Mouse (Mus musculus) lung, embryonic 16.5 days (tissue): ENCODE data around the gene Iqgap3. TPM values are rescaled to one million over a fixed set of nuclear protein-coding genes. Genes with fewer than 3 reads are reported as not detected.
A peak's percentile ranks its signal among the peaks of the same experiment; 100 is the strongest.

Source experiments
- ATAC-seq: fragments of 200-750 bp; cut with Nextera tagmentation; 2 replicates; pipeline ENCODE4 v1.8.0; 2017; ENCODE audit warnings: low read depth, mild to moderate bottlenecking, moderate library complexity
- H3K27ac ChIP-seq: fragments of 300-500 bp; sonication (generic); 2 replicates; pipeline ENCODE4 v1.5.1; 2014; ENCODE audit warnings: mild to moderate bottlenecking, control low read depth, low read length
- H3K27me3 ChIP-seq: fragments of 300-500 bp; sonication (generic); 2 replicates; pipeline ENCODE4 v1.6.1; 2014; ENCODE audit warnings: low read depth, low read length, mixed read lengths; ENCODE audit not compliant: control insufficient read depth, insufficient read depth
- H3K36me3 ChIP-seq: fragments of 300-500 bp; sonication (generic); 2 replicates; pipeline ENCODE4 v1.6.1; 2014; ENCODE audit warnings: low read length; ENCODE audit not compliant: control insufficient read depth, insufficient read depth
- H3K4me1 ChIP-seq: fragments of 300-500 bp; sonication (generic); replicated peaks from 2 replicates; pipeline ENCODE4 v1.6.1; 2014; ENCODE audit warnings: low read length, mixed read lengths; ENCODE audit not compliant: control insufficient read depth, insufficient read depth
- H3K4me2 ChIP-seq: fragments of 300-500 bp; sonication (generic); 2 replicates; pipeline ENCODE4 v1.6.1; 2014; ENCODE audit warnings: low read depth, low read length, control low read depth
- H3K4me3 ChIP-seq: fragments of 300-500 bp; sonication (generic); 2 replicates; pipeline ENCODE4 v1.5.1; 2014; ENCODE audit warnings: mild to moderate bottlenecking, low read length, control low read depth
- H3K9ac ChIP-seq: fragments of 300-500 bp; sonication (generic); 2 replicates; pipeline ENCODE4 v1.6.1; 2014; ENCODE audit warnings: low read length, control low read depth
- H3K9me3 ChIP-seq: fragments of 300-500 bp; sonication (generic); 2 replicates; pipeline ENCODE4 v1.6.1; 2016; ENCODE audit warnings: low read length; ENCODE audit not compliant: control insufficient read depth
- WGBS: fragments of 180-500 bp; shearing (Covaris S2); extraction: QIAGEN DNeasy Blood & Tissue Kit; methylation state at CpG from one replicate; pipeline ENCODE4 v1.1.7; 2014; 5-methylcytosine and 5-hydroxymethylcytosine counted together
- polyA plus RNA-seq: library from polyadenylated mRNA; unstranded; fragments of >200 nt; fragmentation: Nextera tagmentation; extraction: Ambion mirVana; gene quantifications from 2 replicates; pipeline ENCODE4 v1.2.1, GENCODE M21; 2015

Iqgap3 gene
- 23.4 and 26.9 TPM in 2 replicates for polyA plus RNA-seq

DNA sequence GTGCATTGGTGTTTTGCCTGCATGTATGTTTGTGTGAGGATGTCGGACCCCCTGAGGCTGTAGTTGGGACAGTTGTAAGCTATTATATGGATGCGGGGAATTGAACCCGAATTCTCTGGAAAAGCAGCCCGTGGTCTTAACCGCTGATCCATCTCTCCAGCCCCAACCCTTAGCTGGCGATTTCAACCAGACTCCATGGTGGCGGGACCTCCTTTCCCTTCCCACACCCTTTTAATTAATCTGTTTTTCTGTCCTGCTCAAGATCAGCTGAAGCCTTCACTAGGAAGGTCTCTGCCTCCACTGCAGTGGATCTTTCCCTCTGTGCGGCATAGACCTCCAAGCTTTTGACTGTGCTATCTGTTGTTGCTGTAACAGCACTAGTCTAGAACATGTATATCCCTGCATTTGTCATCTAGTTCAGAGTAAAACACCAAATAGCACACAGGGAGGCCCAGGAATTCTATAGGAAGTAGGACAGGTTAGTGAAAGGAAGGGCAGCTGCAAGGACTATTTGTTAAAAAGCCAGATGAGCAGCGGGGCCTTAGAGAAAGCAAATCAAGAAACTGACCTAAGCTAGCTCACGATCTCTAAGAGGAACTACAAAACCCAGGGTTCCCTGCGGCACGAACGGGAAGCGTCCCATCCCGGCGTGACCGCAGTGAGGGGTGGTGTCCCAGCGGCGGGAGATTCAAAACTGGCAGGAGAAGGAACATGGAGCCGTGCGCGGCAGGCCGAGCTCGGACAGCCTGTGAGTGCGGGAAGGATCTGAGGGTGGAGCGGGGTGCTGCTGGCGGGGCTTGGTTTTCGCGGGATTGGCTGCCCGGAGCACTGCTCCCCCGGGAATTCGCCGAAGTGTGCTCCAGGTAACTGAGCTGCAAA lies at the start of gene Iqgap3:
Gene Iqgap3 (plus strand): TSS at position 627 of the 879 bp plus-strand sequence.
- H3K4me2 ChIP-seq: peak within 1 kb of the TSS; percentile 76
- peak within 1 kb of the TSS; percentile 47 for H3K27ac ChIP-seq
- ATAC-seq: peak; percentile 93
- 18% methylated on average over 33 of the region's 33 CpGs for WGBS
- peak within 1 kb of the TSS; percentile 68 for H3K4me3 ChIP-seq
- H3K9me3 ChIP-seq: no peaks in the 10 kb centered on the region
- peaks cover 11% of the 10 kb centered on the region for H3K4me1 ChIP-seq
- H3K36me3 ChIP-seq: peaks cover 6% of the 10 kb centered on the region
- peak within 1 kb of the TSS; percentile 76 for H3K9ac ChIP-seq
- no peaks in the 10 kb centered on the region for H3K27me3 ChIP-seq

GRCm38 (mm10) chr3:88033506-88033905 lies 48.3 kb upstream of the Iqgap3 start:
- no peaks in the 10 kb centered on the region for H3K4me1 ChIP-seq
- peak; percentile 26; the same call in 1 of the 2 replicates for ATAC-seq
- no peaks in the 10 kb centered on the region for H3K36me3 ChIP-seq
- H3K4me2 ChIP-seq: no peak overlapping the region
- H3K27me3 ChIP-seq: peaks cover 2% of the 10 kb centered on the region; the same call in 1 of the 2 replicates
- H3K9me3 ChIP-seq: no peaks in the 10 kb centered on the region
- H3K9ac ChIP-seq: no peak overlapping the region
- 29% methylated on average over 5 of the region's 5 CpGs for WGBS
- H3K27ac ChIP-seq: no peak overlapping the region
- H3K4me3 ChIP-seq: no peak overlapping the region

- ATAC-seq: no peak
- H3K27me3 ChIP-seq: peaks cover 2% of the 10 kb centered on the region; the same call in 1 of the 2 replicates
These were observed 46.0 kb upstream of the Iqgap3 start for GRCm38 (mm10) chr3:88035561-88036293.

DNA sequence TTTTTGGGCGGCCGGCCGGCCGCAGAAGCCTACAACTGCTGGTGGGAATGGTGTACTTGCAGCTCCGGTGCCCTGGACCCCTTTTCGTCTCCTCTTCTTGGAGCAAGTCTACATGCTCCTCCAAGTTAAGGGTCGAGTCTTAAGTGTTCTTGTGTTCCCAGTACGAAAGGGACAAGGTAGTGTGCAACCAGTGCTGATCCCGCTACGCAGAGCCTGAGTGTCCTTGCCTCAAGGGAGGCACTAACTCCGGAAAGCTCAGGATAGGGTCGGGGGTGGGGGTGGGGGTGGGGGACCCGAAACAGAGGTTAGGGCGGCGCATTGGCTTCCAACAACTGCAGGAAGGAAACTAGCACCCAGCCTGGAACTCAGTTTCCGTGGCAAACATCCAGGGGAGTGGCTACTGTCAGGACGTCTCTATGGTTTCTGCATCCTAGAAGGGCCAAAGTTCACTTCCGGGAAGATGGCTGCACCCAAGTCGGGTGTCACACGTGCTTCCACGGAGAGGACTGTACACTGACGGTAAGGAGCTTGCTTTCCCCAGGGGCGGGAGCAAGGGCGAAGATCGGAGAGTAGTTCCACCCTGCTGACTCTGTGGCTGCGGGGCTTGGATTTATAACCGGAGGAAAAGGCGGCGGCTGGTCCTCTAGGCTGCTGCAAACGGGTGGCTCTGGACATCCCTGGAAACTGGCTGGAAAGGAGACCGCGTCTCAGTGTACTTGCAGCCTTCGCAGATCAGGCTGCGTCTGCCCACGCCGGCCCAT lies 38.9 kb upstream of the Iqgap3 start, which contains the start of gene Gpatch4:
Gene Gpatch4 (plus strand): TSS at position 448 of the 761 bp plus-strand sequence.
- H3K36me3 ChIP-seq: no peaks in the 10 kb centered on the region
- peak; percentile 96 for ATAC-seq
- no peaks in the 10 kb centered on the region for H3K9me3 ChIP-seq
- peaks cover 9% of the 10 kb centered on the region; the same call in 1 of the 2 replicates for H3K4me1 ChIP-seq
- H3K4me2 ChIP-seq: peak within 1 kb of the TSS; percentile 82
- peak within 1 kb of the TSS; percentile 65 for H3K27ac ChIP-seq
- peak within 1 kb of the TSS; percentile 75 for H3K9ac ChIP-seq
- H3K27me3 ChIP-seq: no peaks in the 10 kb centered on the region
- H3K4me3 ChIP-seq: peak within 1 kb of the TSS; percentile 95
- 8% methylated on average over 36 of the region's 36 CpGs for WGBS

More at GRCm38 (mm10) chr3:88035561-88036293, 46.0 kb upstream of the Iqgap3 start:
- Histone ChIP-seq H3K4me2 (no peak overlapping the region), H3K9ac (no peak overlapping the region), H3K36me3 (no peaks in the 10 kb centered on the region), H3K27ac (no peak overlapping the region), H3K4me3 (no peak overlapping the region), H3K9me3 (no peaks in the 10 kb centered on the region), H3K4me1 (no peaks in the 10 kb centered on the region)
- WGBS: 37% methylated on average over 1 of the region's 1 CpGs

GRCm38 (mm10) chr3:88049532-88049931 lies 32.2 kb upstream of the Iqgap3 start:
- no peak overlapping the region for H3K4me2 ChIP-seq
- 30% methylated on average over 3 of the region's 3 CpGs for WGBS
- no peak overlapping the region for H3K4me3 ChIP-seq
- no peaks in the 10 kb centered on the region for H3K9me3 ChIP-seq
- ATAC-seq: peak; percentile 87
- peaks cover 13% of the 10 kb centered on the region; the same call in 1 of the 2 replicates for H3K36me3 ChIP-seq
- 0 out of 2 replicates have a peak overlapping the region, but pooled peaks have one; percentile 6 for H3K27ac ChIP-seq
- H3K9ac ChIP-seq: no peak overlapping the region
- no peaks in the 10 kb centered on the region for H3K27me3 ChIP-seq
- H3K4me1 ChIP-seq: peaks cover 5% of the 10 kb centered on the region; the same call in 1 of the 2 replicates

DNA sequence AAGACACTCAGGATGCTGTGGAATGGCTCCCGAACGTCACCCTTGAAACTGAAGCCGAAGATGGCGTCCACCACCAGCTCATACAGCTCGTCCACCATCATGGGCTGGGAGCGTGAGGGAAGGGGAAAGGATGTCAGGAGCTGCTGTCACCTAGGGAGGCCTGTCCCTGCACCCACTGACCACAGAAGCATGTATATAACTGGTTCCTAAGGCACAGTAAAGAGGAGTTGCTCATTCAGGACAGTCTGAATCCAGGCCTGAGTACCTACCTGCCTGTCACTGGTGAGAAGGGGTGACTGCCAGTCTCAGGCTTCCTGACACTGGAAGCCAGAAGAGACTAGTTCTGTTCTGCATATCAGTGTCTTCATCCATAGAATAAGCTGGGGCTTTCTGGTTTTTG lies 24.7 kb upstream of the Iqgap3 start:
- H3K4me2 ChIP-seq: peak overlapping the region; percentile 92
- no peak for ATAC-seq
- 81% methylated on average over 6 of the region's 6 CpGs for WGBS
- H3K27ac ChIP-seq: no peak overlapping the region
- no peaks in the 10 kb centered on the region for H3K27me3 ChIP-seq
- H3K4me3 ChIP-seq: no peak overlapping the region
- peaks cover 17% of the 10 kb centered on the region for H3K36me3 ChIP-seq
- H3K9me3 ChIP-seq: no peaks in the 10 kb centered on the region
- no peak overlapping the region; the same call in 1 of the 2 replicates for H3K9ac ChIP-seq
- H3K4me1 ChIP-seq: peaks cover 9% of the 10 kb centered on the region; the same call in 1 of the 2 replicates

DNA sequence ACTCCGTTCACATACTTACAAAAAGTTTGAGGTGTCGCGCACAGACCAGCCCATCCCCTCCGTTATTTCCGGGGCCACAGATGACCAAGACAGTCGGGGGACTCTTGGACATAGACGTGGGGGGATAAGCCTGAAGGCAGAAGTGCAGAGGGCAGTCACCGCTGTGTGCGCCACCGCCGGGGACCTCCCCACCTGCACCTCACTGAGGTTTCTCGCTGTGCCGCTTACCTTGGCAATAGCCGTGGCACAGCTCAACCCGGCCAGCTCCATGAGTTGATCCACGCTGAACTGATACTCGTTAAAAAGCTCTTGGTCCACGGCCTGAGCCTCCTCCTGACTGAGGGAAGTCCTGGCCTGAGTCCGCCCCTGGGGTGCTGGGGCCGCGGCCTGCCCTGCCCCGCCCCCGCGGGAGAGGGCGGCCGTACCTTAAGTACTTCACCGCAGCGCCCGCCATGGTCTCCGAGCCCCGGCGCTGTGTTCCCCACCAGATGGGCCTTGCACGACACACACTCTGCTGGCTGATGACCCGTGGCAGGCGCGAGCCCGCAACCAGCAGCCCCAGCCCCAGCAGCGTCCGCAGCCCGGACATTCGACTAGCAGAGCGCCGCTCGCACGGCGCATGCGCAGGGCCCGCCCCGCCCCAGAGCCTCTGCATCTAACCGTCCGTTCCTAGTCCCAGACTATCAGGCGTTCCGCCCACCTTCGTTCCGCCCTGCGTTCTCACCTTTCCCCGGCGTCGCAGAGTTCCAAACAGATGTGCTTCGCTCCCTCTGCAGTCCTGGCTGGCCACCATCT lies 23.7 kb upstream of the Iqgap3 start, which contains the start of gene Naxe:
Gene Naxe (minus strand): TSS at position 594 of the 795 bp plus-strand sequence.
- peak within 1 kb of the TSS; percentile 77 for H3K27ac ChIP-seq
- WGBS: under 1% methylated on average over 60 of the region's 60 CpGs
- no peaks in the 10 kb centered on the region for H3K9me3 ChIP-seq
- H3K27me3 ChIP-seq: no peaks in the 10 kb centered on the region
- H3K4me1 ChIP-seq: peaks cover 9% of the 10 kb centered on the region; the same call in 1 of the 2 replicates
- peaks cover 14% of the 10 kb centered on the region for H3K36me3 ChIP-seq
- ATAC-seq: peak; percentile 96
- peak within 1 kb of the TSS; percentile 92 for H3K4me2 ChIP-seq
- peak within 1 kb of the TSS; percentile 91 for H3K4me3 ChIP-seq
- H3K9ac ChIP-seq: peak within 1 kb of the TSS; percentile 94

DNA sequence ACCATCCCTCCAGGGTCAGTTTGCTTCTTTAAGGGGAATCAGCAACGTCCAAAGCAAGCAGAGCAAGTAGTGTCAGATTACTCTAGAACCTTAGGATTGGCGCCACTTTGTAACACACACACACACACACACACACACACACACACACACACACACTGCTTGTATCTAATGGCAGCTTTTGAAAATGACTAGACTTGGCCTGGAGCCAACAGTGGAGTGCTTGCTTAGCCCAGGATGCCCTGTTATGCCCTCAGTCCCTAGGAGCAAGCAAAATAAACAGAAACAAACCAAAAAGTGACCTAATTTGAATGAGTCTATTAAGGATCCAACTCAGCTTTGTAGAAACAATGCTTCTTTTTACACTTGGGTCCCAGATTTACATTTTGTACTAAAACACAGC lies 13.4 kb upstream of the Iqgap3 start:
- Histone ChIP-seq H3K9me3 (no peaks in the 10 kb centered on the region), H3K4me1 (0 out of 2 replicates have a peak, but pooled peaks cover 2% of the 10 kb centered on the region), H3K27ac (no peak overlapping the region), H3K4me2 (no peak overlapping the region), H3K4me3 (no peak overlapping the region), H3K9ac (no peak overlapping the region), H3K27me3 (no peaks in the 10 kb centered on the region), H3K36me3 (no peaks in the 10 kb centered on the region)
- ATAC-seq: peak; percentile 41; the same call in 1 of the 2 replicates
- WGBS: 4% methylated on average over 2 of the region's 2 CpGs
